Mouse (Mus musculus) hindbrain, embryonic 16.5 days (tissue): Measurements from ENCODE around the gene Lrrc8c. TPM values are rescaled to one million over a fixed set of nuclear protein-coding genes. Genes with fewer than 3 reads are reported as not detected.

Experiments used
- ATAC-seq: fragments of 200-750 bp; cut with Nextera tagmentation; 2 replicates; pipeline ENCODE4 v1.8.0; 2017; ENCODE audit warnings: moderate TSS enrichment, moderate library complexity
- H3K27ac ChIP-seq: fragments of 300-500 bp; sonication (generic); 2 replicates; pipeline ENCODE4 v1.5.1; 2014; ENCODE audit warnings: low read depth, mild to moderate bottlenecking, control low read depth, low read length, moderate library complexity
- H3K27me3 ChIP-seq: fragments of 300-500 bp; sonication (generic); replicated peaks from 2 replicates; pipeline ENCODE4 v1.6.1; 2014; ENCODE audit warnings: low read length; ENCODE audit not compliant: control insufficient read depth, insufficient read depth
- H3K36me3 ChIP-seq: fragments of 300-500 bp; sonication (generic); 2 replicates; pipeline ENCODE4 v1.6.1; 2014; ENCODE audit warnings: mild to moderate bottlenecking, low read length, moderate library complexity, mixed read lengths; ENCODE audit not compliant: control insufficient read depth, insufficient read depth
- H3K4me1 ChIP-seq: fragments of 300-500 bp; sonication (generic); 2 replicates; pipeline ENCODE4 v1.6.1; 2014; ENCODE audit warnings: low read depth, low read length; ENCODE audit not compliant: control insufficient read depth, insufficient read depth
- H3K4me2 ChIP-seq: fragments of 300-500 bp; sonication (generic); 2 replicates; pipeline ENCODE4 v1.6.1; 2014; ENCODE audit warnings: mild to moderate bottlenecking, low read length, control low read depth, moderate library complexity
- H3K4me3 ChIP-seq: fragments of 300-500 bp; sonication (generic); 2 replicates; pipeline ENCODE4 v1.5.1; 2014; ENCODE audit warnings: mild to moderate bottlenecking, low read length, control low read depth, moderate library complexity
- H3K9ac ChIP-seq: fragments of 300-500 bp; sonication (generic); 2 replicates; pipeline ENCODE4 v1.6.1; 2014; ENCODE audit warnings: low read depth, mild to moderate bottlenecking, control low read depth, low read length, moderate library complexity
- H3K9me3 ChIP-seq: fragments of 300-500 bp; sonication (generic); 2 replicates; pipeline ENCODE4 v1.6.1; 2014; ENCODE audit warnings: mild to moderate bottlenecking, low read length, moderate library complexity; ENCODE audit not compliant: control insufficient read depth
- WGBS: fragments of 180-500 bp; shearing (Covaris S2); extraction: QIAGEN DNeasy Blood & Tissue Kit; methylation state at CpG from one replicate; pipeline ENCODE4 v1.1.7; 2014; 5-methylcytosine and 5-hydroxymethylcytosine counted together
- polyA plus RNA-seq: library from polyadenylated mRNA; unstranded; fragments of >200 nt; fragmentation: Nextera tagmentation; extraction: Ambion mirVana; gene quantifications from 2 replicates; pipeline ENCODE4 v1.2.1, GENCODE M21; 2015

The Lrrc8c gene
- polyA plus RNA-seq, 1 experiment from 2014 or later: 15.1 TPM

DNA sequence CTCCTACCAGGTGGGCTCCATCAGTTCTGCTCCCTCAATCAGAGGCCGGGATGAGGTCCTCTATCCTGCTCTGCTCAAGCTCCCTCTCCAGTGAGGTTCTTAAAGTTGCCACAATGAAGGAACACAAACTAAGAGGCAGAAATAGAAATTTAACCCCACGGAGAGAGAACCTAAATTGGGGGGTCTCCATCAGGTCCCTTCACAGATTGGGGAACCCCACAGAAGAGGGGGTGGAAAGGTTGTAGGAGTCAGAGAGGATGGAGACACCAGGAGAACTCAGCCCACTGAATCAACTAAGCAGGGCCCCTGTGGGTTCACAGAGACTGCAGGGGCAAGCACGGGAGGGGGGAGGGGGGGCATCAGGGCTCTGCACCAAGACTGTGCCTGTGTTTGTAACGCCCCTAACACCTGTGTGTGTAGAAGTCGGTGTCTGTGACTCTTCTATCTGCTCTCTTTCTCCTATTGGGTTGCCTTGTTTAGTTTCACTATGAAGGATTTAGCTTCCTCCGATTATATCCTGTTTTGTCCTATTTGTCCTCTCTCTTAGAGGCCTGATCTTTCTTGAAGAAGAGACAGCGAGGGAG, 96.8 kb downstream of the Lrrc8c start:
- Histone ChIP-seq H3K9ac (no peak overlapping the region), H3K4me1 (no peaks in the 10 kb centered on the region), H3K27me3 (no peaks in the 10 kb centered on the region), H3K36me3 (no peaks in the 10 kb centered on the region), H3K9me3 (no peaks in the 10 kb centered on the region), H3K27ac (no peak overlapping the region), H3K4me3 (no peak overlapping the region), H3K4me2 (no peak overlapping the region)
- 73% methylated on average over 7 of the region's 7 CpGs for WGBS
- ATAC-seq: no peak

DNA sequence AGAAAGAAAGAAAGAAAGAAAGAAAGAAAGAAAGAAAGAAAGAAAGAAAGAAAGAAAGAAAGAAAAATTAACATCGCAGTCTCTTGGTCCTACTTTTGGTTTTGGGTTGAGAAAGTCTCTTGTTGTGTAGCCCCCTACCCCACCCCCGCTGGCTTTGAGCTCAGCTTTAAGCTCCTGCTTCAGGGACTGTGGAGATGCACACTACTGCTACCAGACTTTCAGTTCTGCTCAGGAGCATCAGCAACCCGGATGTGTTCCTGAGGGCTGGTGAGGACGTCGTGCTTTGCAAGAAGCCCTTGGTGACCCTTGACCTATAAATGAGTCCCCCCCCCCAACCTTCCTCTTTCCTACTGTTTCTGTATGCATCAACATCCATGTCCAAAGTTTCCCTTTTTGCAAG, 97.3 kb downstream of the Lrrc8c start:
- no peak for ATAC-seq
- no peak overlapping the region for H3K4me3 ChIP-seq
- no peaks in the 10 kb centered on the region for H3K27me3 ChIP-seq
- no peak overlapping the region for H3K9ac ChIP-seq
- 80% methylated on average over 5 of the region's 5 CpGs for WGBS
- H3K4me2 ChIP-seq: no peak overlapping the region
- H3K9me3 ChIP-seq: no peaks in the 10 kb centered on the region
- no peak overlapping the region for H3K27ac ChIP-seq
- no peaks in the 10 kb centered on the region for H3K4me1 ChIP-seq
- H3K36me3 ChIP-seq: no peaks in the 10 kb centered on the region

DNA sequence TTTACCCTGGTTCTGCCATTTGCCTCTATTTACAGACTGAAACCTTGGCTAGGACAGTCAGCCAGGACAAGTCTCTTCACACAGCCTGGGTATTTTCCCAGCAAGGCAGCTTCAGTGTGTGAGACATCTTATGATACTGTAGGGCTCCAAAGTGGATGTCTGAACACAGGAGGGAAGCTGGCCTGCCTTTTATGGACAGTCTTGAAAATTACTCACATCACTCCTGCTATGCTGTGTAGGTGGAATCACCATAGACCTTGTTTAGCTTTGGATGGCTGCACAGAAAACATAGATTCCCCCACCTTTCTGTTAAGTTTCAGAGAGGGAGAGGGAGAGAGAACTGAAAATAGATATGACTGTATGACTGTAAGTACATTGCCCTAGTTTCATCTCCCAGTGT, 99.3 kb downstream of the Lrrc8c start:
- no peaks in the 10 kb centered on the region for H3K9me3 ChIP-seq
- H3K27ac ChIP-seq: no peak overlapping the region
- no peaks in the 10 kb centered on the region for H3K27me3 ChIP-seq
- H3K4me1 ChIP-seq: no peaks in the 10 kb centered on the region
- H3K9ac ChIP-seq: no peak overlapping the region
- no peak overlapping the region for H3K4me3 ChIP-seq
- H3K4me2 ChIP-seq: no peak overlapping the region
- no peak for ATAC-seq
- H3K36me3 ChIP-seq: no peaks in the 10 kb centered on the region

DNA sequence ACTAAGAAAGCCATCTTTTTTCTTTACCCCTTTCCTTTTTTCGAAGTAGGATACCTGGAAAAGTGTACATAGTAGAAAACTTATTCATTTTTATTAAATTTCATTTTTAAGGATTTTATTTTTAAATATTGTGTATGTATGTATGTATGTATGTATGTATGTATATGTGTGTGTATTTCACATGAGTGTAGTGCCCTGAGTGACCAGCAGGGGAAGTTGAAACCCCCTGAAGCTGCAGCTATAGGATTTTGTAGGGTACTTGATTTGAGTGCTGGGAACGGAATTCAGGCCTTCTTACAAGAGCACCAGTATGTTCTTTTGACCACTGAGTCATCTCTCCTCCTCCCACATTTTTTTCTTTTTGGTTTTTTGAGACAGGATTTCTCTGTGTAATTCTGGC, 100.5 kb downstream of the Lrrc8c start:
- no peaks in the 10 kb centered on the region for H3K36me3 ChIP-seq
- no peak overlapping the region for H3K4me2 ChIP-seq
- H3K4me1 ChIP-seq: no peaks in the 10 kb centered on the region
- H3K27ac ChIP-seq: no peak overlapping the region
- H3K9me3 ChIP-seq: no peaks in the 10 kb centered on the region
- WGBS: 91% methylated on average over 2 of the region's 2 CpGs
- no peaks in the 10 kb centered on the region for H3K27me3 ChIP-seq
- no peak for ATAC-seq
- no peak overlapping the region for H3K4me3 ChIP-seq
- no peak overlapping the region for H3K9ac ChIP-seq

DNA sequence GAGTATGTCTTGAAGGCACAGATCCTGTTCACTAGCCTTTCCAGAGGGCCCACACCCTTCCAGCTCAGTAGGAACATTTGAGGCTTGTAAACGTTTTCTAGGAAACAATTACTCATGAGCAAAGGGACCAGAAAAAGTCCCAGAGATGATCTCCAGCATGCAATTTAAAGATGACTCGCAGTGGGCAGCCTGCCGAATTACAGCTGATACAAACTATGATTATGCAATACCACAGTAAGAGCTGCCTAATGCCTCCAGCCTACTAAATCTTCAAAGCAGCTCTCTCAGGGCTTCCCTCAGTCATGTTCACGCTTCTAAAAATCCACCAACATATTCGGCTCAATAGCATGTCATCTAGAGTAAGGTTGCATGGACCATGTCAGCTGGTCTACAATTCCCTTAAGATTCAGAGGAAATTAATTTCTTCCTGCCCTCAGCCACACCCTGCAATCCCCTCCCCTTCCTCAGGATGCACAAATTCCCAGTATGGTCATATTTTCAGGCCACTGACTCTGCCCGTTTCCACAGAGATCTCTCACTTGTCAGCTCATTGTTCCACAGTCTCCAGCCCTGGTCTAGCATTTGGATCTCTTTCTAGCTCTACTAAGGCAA, 101.4 kb downstream of the Lrrc8c start:
- ATAC-seq: no peak
- Histone ChIP-seq H3K4me1 (no peaks in the 10 kb centered on the region), H3K9me3 (no peaks in the 10 kb centered on the region), H3K4me3 (no peak overlapping the region), H3K27me3 (no peaks in the 10 kb centered on the region), H3K27ac (no peak overlapping the region), H3K9ac (no peak overlapping the region), H3K36me3 (no peaks in the 10 kb centered on the region), H3K4me2 (no peak overlapping the region)
- 67% methylated on average over 6 of the region's 6 CpGs for WGBS

DNA sequence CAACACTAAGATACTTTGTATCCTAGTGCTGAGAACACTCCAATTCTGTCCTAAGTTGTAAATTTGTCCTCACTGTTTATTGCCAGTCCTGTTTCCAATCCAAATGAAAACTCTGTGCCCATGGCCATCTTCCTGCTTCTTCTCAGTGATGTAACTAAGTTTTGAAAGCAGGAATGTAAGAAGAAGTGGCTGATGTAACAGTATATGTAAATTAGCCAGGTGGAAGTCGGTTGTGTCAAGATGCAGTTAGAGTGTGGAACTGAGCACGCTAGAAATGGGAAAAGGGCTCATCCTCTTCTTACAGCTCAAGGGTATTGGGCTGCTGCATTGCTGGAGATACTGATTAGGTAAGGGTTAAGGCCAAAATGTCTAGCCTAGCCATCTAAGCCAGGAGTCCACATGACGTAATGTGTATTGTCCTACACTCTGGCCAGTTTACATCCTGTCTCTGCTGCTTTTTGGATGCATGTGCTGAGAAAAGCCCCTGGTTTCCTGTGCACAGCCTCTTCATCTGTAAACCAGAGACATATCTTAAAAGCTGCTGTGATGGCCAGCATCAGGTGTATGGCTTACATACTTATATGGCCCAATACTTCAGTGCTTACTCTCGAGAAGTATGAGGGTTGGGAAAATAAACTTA, 104.0 kb downstream of the Lrrc8c start:
- Histone ChIP-seq H3K4me2 (no peak overlapping the region), H3K4me1 (no peaks in the 10 kb centered on the region), H3K27ac (no peak overlapping the region), H3K9ac (no peak overlapping the region), H3K27me3 (no peaks in the 10 kb centered on the region), H3K9me3 (no peaks in the 10 kb centered on the region), H3K4me3 (no peak overlapping the region), H3K36me3 (no peaks in the 10 kb centered on the region)
- no peak for ATAC-seq
- 73% methylated on average over 4 of the region's 4 CpGs for WGBS

DNA sequence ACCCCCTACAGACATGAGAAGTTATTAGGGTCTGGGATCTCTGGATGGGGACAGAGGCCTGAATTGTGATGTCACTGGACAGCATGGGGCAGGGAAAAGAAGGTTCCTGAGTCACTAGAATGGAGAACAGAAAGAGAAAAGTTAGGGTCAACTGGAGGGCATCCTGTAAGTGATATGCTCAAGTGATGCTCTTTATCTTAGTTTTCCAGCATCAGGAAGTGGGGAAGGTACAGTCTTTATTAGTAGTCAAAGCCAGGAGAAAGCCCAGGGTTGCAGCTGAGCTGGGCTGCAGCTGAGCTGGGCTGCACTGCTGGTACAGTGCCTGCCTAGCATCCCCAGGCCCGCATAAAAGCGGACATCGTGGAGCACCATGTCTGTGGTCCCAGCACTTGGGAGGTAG, 105.1 kb downstream of the Lrrc8c start:
- no peak for ATAC-seq
- WGBS: 92% methylated on average over 3 of the region's 3 CpGs
- Histone ChIP-seq H3K9me3 (no peaks in the 10 kb centered on the region), H3K9ac (no peak overlapping the region), H3K27ac (no peak overlapping the region), H3K4me2 (no peak overlapping the region), H3K4me3 (no peak overlapping the region), H3K36me3 (no peaks in the 10 kb centered on the region), H3K4me1 (no peaks in the 10 kb centered on the region), H3K27me3 (no peaks in the 10 kb centered on the region)

DNA sequence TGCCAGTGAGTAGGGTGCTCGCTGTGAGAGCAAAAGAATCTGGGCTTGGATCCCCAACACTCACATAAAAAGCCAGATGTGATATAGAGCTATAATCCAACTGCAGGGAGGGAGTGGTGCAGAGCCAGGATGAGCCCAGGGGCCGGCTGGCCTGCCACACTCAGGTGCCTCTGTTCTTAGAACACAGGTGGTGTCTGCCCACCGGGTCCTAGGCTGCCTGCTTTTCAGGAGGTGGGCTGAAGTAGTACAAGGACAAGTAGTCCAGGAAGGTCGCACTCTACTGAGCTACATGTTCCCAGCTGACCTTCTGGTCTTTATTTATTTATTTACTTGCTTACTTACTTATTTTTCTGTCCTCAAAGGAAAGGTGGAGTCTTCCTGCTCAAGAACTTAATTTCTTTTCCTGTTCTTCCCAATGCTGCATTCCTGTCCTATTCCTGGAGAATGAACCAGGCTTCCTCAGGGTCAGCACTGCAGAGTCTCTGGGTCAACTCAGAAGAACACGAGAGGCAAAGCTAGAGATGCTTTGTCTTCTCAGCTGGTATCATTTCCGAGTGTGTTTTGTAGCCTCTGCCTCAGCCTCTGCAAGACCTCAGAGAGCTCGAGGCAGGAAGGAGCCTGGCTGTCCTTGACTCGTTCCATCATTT, 106.4 kb downstream of the Lrrc8c start:
- Histone ChIP-seq H3K36me3 (no peaks in the 10 kb centered on the region), H3K27me3 (no peaks in the 10 kb centered on the region), H3K4me2 (no peak overlapping the region), H3K9me3 (no peaks in the 10 kb centered on the region), H3K9ac (no peak overlapping the region), H3K4me3 (no peak overlapping the region), H3K4me1 (no peaks in the 10 kb centered on the region), H3K27ac (no peak overlapping the region)
- 70% methylated on average over 8 of the region's 8 CpGs for WGBS
- no peak for ATAC-seq

DNA sequence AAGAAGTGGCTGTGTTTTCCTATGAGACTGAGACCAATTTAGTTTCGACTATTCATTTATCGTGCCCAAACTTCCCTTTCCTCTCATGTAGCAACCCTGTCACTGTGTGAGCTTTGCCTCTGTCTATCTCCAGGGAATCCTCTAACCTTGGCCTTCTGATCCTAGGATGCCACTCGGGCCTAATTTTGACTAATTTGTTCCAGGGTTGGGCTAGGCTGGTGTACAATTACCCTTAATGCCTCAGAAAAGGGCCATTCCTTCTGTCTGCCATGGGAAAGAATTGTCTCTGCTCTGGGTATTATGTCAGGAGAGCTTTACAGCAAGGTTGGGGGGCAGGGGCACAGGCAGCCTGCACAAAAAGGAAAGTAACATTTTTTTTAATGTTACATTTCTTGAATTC, 107.2 kb downstream of the Lrrc8c start:
- Histone ChIP-seq H3K4me3 (no peak overlapping the region), H3K4me2 (no peak overlapping the region), H3K27me3 (no peaks in the 10 kb centered on the region), H3K9me3 (no peaks in the 10 kb centered on the region), H3K27ac (no peak overlapping the region), H3K36me3 (no peaks in the 10 kb centered on the region), H3K4me1 (no peaks in the 10 kb centered on the region), H3K9ac (no peak overlapping the region)
- 43% methylated on average over 3 of the region's 3 CpGs for WGBS
- no peak for ATAC-seq
